Mouse (Mus musculus) T-cell, adult 66 days (primary cell): ENCODE data around the gene Grm5. TPM values are rescaled to one million over a fixed set of nuclear protein-coding genes. Genes with fewer than 3 reads are reported as not detected.

Experiments
- total RNA-seq, 2 experiments: library from RNA; stranded (reverse); gene quantifications; 3 replicates in 1 of 2; 4 replicates in 1 of 2; pipeline ENCODE4 v1.2.4; 2023

Gene Grm5
- not detected for total RNA-seq

GRCm38 (mm10) chr7:87583868-87584267, at the start of gene Grm5:
TSS of gene Grm5 (plus strand) at chr7:87584168.

Other genes with a start within 250 kb of the Grm5 start
- gene Tyr, start 90.7 kb upstream of the Grm5 start, total RNA-seq: not detected